Mouse (Mus musculus) heart, adult 2 months (tissue): ENCODE measurements around the gene Enpp1. TPM values are rescaled to one million over a fixed set of nuclear protein-coding genes. Genes with fewer than 3 reads are reported as not detected.

Source experiments
- DNase-seq, 2 experiments: peaks; one replicate each; pipeline ENCODE4 v3.0.0; 2021
- H3K27ac ChIP-seq: fragments of 200-600 bp; 2 replicates; pipeline ENCODE4 v1.8.1; 2022
- H3K27me3 ChIP-seq: fragments of 200-500 bp; 2 replicates; pipeline ENCODE4 v1.6.1; 2012; ENCODE audit warnings: mild to moderate bottlenecking, low read length, inconsistent platforms, mixed read lengths; ENCODE audit not compliant: control insufficient read depth, insufficient read depth
- H3K36me3 ChIP-seq: fragments of 200-500 bp; 2 replicates; pipeline ENCODE4 v1.6.1; 2012; ENCODE audit warnings: low read length, inconsistent platforms; ENCODE audit not compliant: control insufficient read depth, insufficient read depth
- H3K4me1 ChIP-seq: fragments of 200-500 bp; 2 replicates; pipeline ENCODE4 v1.6.1; 2011; ENCODE audit warnings: low read length; ENCODE audit not compliant: control insufficient read depth, insufficient read depth
- H3K4me3 ChIP-seq: fragments of 200-600 bp; 2 replicates; pipeline ENCODE4 v1.8.1; 2022
- H3K79me2 ChIP-seq: fragments of 200-500 bp; replicated peaks from 2 replicates; pipeline ENCODE4 v1.6.1; 2012; ENCODE audit warnings: mild to moderate bottlenecking, inconsistent platforms, low read length, moderate library complexity, mixed read lengths; ENCODE audit not compliant: control insufficient read depth, insufficient read depth
- H3K9ac ChIP-seq: fragments of 200-500 bp; 2 replicates; pipeline ENCODE4 v1.6.1; 2012; ENCODE audit warnings: low read depth, mild to moderate bottlenecking, control low read depth, inconsistent platforms, low read length, mixed read lengths
- CTCF ChIP-seq: fragments of 200-600 bp; IDR thresholded peaks from 2 replicates; pipeline ENCODE4 v1.8.1; 2022; ENCODE audit warnings: antibody characterized with exemption, mild to moderate bottlenecking, moderate library complexity
- EP300 ChIP-seq: fragments of 200-500 bp; IDR thresholded peaks from 2 replicates; pipeline ENCODE4 v1.6.1; 2011; ENCODE audit warnings: low read depth, low read length, control low read depth; ENCODE audit not compliant: insufficient read depth
- POLR2A ChIP-seq: fragments of 200-500 bp; IDR thresholded peaks from 2 replicates; pipeline ENCODE4 v1.6.1; 2011; ENCODE audit warnings: mild to moderate bottlenecking, low read depth, low read length, control low read depth; ENCODE audit not compliant: insufficient read depth
- WGBS: fragments of 180-500 bp; shearing (Covaris S2); methylation state at CpG from one replicate; pipeline ENCODE4 v1.1.7; 2018; 5-methylcytosine and 5-hydroxymethylcytosine counted together
- intact Hi-C: fragments of 180-260 bp; cut with DNase I; formaldehyde crosslinking; loops from one replicate; pipeline ENCODE4 v1.15.1; 2025
- polyA plus RNA-seq: library from polyadenylated mRNA; depleted of rRNA; stranded (reverse); fragments of >200 nt; gene quantifications from 2 replicates; pipeline ENCODE4 v1.2.3, GENCODE M21; 2012
- total RNA-seq, 2 experiments: library from RNA; stranded (reverse); gene quantifications; 2 replicates each; pipeline ENCODE4 v1.2.3; 2021

Enpp1 gene
- total and polyA plus RNA-seq, 3 experiments: 2.1 to 6.5 (median 5.8) TPM

DNA sequence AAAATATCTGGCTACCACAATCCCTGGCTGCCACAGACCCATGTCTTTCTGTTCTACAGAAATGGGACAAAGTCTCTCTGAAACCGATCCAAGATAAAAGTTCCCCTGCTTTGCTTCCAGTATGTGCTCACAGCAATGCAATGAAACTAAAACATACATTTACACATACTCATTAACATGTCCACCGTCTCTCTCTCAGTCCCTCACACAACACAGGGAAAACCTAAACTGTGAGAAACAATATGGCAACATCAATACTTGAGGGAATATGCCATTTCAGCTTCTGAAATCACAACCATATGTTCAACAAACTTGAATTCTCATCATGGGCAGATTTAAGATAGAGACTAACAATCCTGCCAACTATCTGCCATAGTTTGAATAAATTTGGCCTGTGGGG is 13.2 kb upstream of the Enpp1 start:
- Histone ChIP-seq H3K27ac (no peak overlapping the region), H3K36me3 (no peaks in the 10 kb centered on the region), H3K79me2 (no peaks in the 10 kb centered on the region), H3K27me3 (no peaks in the 10 kb centered on the region), H3K4me3 (no peak overlapping the region), H3K4me1 (no peaks in the 10 kb centered on the region), H3K9ac (no peak overlapping the region)
- TF ChIP-seq POLR2A (no peak), CTCF (no peak), EP300 (no peak)
- intact Hi-C loops: no loop called here
- 84% methylated on average over 2 of the region's 2 CpGs for WGBS
- DNase-seq: no peak

DNA sequence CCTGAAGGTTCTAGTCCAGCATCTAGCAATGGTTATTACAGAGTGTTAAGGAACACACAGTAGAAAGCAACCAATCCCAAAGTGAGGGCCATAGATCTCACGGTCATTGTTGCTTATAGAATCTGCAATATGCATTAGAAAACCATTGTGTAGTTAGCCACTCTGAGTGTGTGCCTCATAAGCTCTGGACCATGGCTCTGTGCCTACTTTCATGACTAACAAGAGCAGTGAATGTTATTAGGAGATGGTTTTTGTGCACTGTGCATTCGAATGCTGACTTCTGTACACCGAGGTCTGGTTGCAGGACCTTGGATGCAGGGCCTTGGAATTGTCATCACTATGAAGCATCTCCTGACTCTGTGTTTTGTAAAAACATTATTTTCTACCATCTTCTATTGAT is 9.9 kb upstream of the Enpp1 start:
- Histone ChIP-seq H3K79me2 (no peaks in the 10 kb centered on the region), H3K9ac (no peak overlapping the region), H3K4me3 (no peak overlapping the region), H3K27ac (no peak overlapping the region), H3K36me3 (no peaks in the 10 kb centered on the region), H3K27me3 (no peaks in the 10 kb centered on the region), H3K4me1 (no peaks in the 10 kb centered on the region)
- intact Hi-C loops: no loop called here
- 93% methylated on average over 3 of the region's 3 CpGs for WGBS
- TF ChIP-seq EP300: no peak
- no peak for TF ChIP-seq POLR2A
- no peak for TF ChIP-seq CTCF
- DNase-seq: no peak

DNA sequence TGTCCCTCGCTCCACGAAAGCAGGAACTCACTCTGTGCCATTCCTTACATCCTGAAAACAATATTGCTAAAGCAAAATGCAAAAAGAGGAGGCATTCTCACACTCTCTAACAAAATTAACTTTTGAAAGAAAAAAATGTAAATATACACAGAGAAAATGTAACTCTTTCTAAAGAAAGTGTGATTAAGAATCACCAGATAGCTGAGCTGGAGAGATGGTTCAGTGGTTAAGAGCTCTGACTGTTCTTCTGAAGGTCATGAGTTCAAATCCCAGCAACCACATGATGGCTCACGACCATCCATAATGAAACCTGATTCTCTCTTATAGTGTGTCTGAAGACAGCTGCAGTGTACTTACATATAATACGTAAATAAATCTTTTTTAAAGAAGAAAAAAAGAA is 7.4 kb upstream of the Enpp1 start:
- Histone ChIP-seq H3K9ac (no peak overlapping the region), H3K27me3 (no peaks in the 10 kb centered on the region), H3K27ac (no peak overlapping the region), H3K4me3 (no peak overlapping the region), H3K36me3 (no peaks in the 10 kb centered on the region), H3K4me1 (no peaks in the 10 kb centered on the region), H3K79me2 (no peaks in the 10 kb centered on the region)
- intact Hi-C loops: no loop called here
- TF ChIP-seq EP300: no peak
- TF ChIP-seq CTCF: no peak
- TF ChIP-seq POLR2A: no peak
- DNase-seq: no peak
- 87% methylated on average over 4 of the region's 4 CpGs for WGBS

DNA sequence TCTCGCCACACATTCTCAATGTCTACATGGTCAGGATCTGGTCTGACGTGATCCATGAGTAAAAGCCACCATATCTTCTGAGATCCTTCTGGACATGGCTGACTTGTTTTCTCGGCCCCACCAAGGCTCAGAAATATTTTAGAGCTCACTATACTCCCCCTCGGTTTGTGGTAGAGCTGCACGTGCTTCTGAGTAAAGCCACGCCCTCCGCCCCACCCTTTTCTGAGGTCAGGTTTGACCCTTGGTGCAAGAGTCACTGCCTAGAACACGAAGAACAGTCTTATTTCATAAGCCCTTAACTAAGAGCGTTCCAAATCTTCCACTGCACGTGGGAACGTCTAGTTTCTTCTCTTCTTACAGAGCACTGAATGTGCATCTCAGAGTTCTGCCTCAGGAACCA is 6.8 kb upstream of the Enpp1 start:
- 46% methylated on average over 11 of the region's 11 CpGs for WGBS
- H3K79me2 ChIP-seq: no peaks in the 10 kb centered on the region
- intact Hi-C loops: no loop called here

DNA sequence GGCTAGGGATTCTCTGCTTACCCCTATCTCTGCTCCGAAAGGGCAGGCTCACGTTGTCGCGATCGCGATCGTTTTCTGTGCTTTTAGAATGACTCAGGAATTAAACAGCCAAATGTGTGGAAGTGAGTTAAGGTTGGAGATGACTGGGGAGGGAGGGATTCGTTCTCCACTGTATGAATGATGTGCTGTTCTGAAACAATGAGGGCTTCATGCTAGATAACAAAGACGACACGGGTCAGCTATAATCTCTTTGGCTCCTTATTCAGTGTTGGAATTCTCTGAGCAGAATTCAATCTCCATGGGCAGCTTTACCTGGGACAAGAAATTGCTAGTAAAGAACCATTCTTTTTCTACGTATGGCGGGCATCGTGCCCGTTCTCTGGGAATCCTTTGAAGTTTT is 6.1 kb upstream of the Enpp1 start:
- Histone ChIP-seq H3K36me3 (no peaks in the 10 kb centered on the region), H3K79me2 (no peaks in the 10 kb centered on the region), H3K27ac (no peak overlapping the region), H3K4me1 (no peaks in the 10 kb centered on the region), H3K9ac (no peak overlapping the region), H3K4me3 (no peak overlapping the region), H3K27me3 (no peaks in the 10 kb centered on the region)
- no peak for DNase-seq
- WGBS: 57% methylated on average over 14 of the region's 14 CpGs
- intact Hi-C loops: no loop called here
- TF ChIP-seq CTCF (no peak), EP300 (no peak), POLR2A (no peak)

More for the DNA sequence above, 6.8 kb upstream of the Enpp1 start:
- DNase-seq: no peak
- H3K9ac ChIP-seq: no peak overlapping the region
- no peak for TF ChIP-seq EP300
- no peak for TF ChIP-seq CTCF
- H3K4me3 ChIP-seq: no peak overlapping the region
- H3K27ac ChIP-seq: no peak overlapping the region
- H3K4me1 ChIP-seq: no peaks in the 10 kb centered on the region
- no peaks in the 10 kb centered on the region for H3K27me3 ChIP-seq
- no peaks in the 10 kb centered on the region for H3K36me3 ChIP-seq

DNA sequence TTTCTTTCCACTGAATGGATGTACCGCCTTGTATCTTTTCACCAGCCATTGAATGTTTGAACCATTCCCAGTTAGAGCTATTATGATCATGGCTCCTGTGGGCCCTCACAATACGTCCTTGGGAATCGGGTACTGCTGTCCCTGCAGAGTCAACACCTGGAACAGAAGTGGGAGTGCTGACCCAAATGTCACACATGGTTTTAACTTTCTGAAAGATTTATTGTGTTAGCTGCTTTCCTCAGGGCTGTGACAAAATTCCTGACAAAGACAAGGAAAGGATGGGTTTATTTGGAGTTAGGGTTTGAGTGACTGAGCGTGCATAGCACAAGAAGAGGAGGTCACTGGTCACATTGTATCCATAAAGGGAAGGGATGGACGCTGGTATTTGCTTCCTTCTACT is 4.3 kb upstream of the Enpp1 start:
- Histone ChIP-seq H3K36me3 (no peaks in the 10 kb centered on the region), H3K4me1 (no peaks in the 10 kb centered on the region), H3K27ac (no peak overlapping the region), H3K4me3 (no peak overlapping the region), H3K27me3 (no peaks in the 10 kb centered on the region), H3K9ac (no peak overlapping the region), H3K79me2 (no peaks in the 10 kb centered on the region)
- intact Hi-C loops: no loop called here
- WGBS: 85% methylated on average over 5 of the region's 5 CpGs
- TF ChIP-seq EP300 (no peak), CTCF (no peak), POLR2A (no peak)
- DNase-seq: no peak
